ENCODE assay signal across 9 mouse cellular contexts in the genomic region with DNA sequence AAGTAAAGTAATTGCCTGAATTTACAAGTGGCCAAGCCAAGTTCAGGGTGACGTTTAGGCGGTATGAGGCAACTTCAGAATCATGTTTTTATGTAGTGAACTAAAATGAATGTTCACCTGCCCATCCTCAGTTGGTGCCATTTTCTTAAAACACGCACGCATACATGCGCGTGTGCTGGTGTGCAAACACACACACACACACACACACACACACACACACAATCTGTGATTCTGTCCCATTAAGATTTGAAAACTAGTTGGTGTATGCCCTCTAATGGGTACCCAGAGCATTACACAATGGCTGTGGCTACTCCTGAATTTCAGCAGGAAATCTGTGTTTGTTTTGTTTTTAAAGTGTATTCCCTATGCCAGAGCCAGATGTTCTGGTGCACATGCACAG. TPM values are rescaled to one million over a fixed set of nuclear protein-coding genes. Genes with fewer than 3 reads are reported as not detected.
DNase-seq lines count a peak whose midpoint lies in the region; ATAC-seq lines count a peak whose summit lies in the region.
"Had no signal": no experiment of that assay in that cellular context is flagged by ENCODE, and none has a peak within 500 bp of the region (broad histone marks: within the 10 kb centered on the region; RNA-seq: fewer than 3 reads in every experiment).

No protein-coding gene starts in this region.

- peak; percentile 9 for DNase-seq in gastrocnemius, postnatal 10 days
- no peak for DNase-seq in gastrocnemius, adult 8-10 months (ENCODE audit: low spot score in 2 of 2)
- peak; percentile 50 to 58 for DNase-seq in B cell, adult 2 months
- DNase-seq in adipocyte (ENCODE audit: low spot score): peak; percentile 74
- peak; percentile 16 to 55 for DNase-seq in heart, postnatal 14 days
- DNase-seq in layer of hippocampus, adult 9-11 months: peak; percentile 43
- DNase-seq in lung, postnatal 36 days: peak; percentile 81

- no peak for ATAC-seq in activated CD4-positive, CD25-positive, alpha-beta regulatory T cell, adult 4 months

- intact Hi-C loops in heart, postnatal 14 days (cut with DNase I): loop anchor here (1.0 to 5.0 kb wide), 3 partner anchors 102 to 325 kb away; partner anchors contain the start of gene St3gal6

RNA-seq across cellular contexts. Expression of gene Gm813, which starts 7.2 kb away (rescaled TPM):
- not detected for total RNA-seq in gastrocnemius, postnatal 10 days (2021)
- total RNA-seq in gastrocnemius, adult 8-10 months (2022): not detected
- not detected for total RNA-seq in heart, postnatal 14 days (2021)
- not detected for polyA plus RNA-seq in activated CD4-positive, CD25-positive, alpha-beta regulatory T cell, adult 4 months (2017; shearing (Covaris generic))
- polyA plus RNA-seq: hindbrain, embryonic 15.5 days had no signal

RNA-seq across cellular contexts. Expression of gene E330017A01Rik, which starts 14.6 kb away (rescaled TPM):
- total RNA-seq in gastrocnemius, postnatal 10 days (2021): not detected
- not detected for total RNA-seq in gastrocnemius, adult 8-10 months (2022)
- not detected for total RNA-seq in heart, postnatal 14 days (2021)
- polyA plus RNA-seq in activated CD4-positive, CD25-positive, alpha-beta regulatory T cell, adult 4 months (2017; shearing (Covaris generic)): not detected

RNA-seq across cellular contexts. Expression of gene Cpox, which starts 46.1 kb away (rescaled TPM):
- 10 to 100 TPM; 12.0 to 12.4 TPM for total RNA-seq in gastrocnemius, postnatal 10 days (2021)
- total RNA-seq in gastrocnemius, adult 8-10 months (2022): 10 to 100 TPM; 20.6 to 28.8 (median 21.7) TPM
- total RNA-seq in heart, postnatal 14 days (2021): 10 to 100 TPM; 29.3 to 30.6 TPM
- 10 to 100 TPM; 34.0 to 37.2 TPM for polyA plus RNA-seq in activated CD4-positive, CD25-positive, alpha-beta regulatory T cell, adult 4 months (2017; shearing (Covaris generic))

Comparison
In these comparisons a context has a peak if more than half of its experiments do, and no peak if none do; other contexts are left out.
1. DNase-seq: peak in gastrocnemius, postnatal 10 days (single experiment), B cell, adult 2 months (2 of 2), adipocyte (single experiment), heart, postnatal 14 days (2 of 2), layer of hippocampus, adult 9-11 months (single experiment) and lung, postnatal 36 days (single experiment); none in gastrocnemius, adult 8-10 months (0 of 2).